Mouse (Mus musculus) right cerebral cortex, postnatal 25 days (tissue): ENCODE measurements around the gene Ripk4.

Experiments
- DNase-seq: peaks from one replicate; pipeline ENCODE4 v3.0.0; 2022

The Ripk4 gene

GRCm38 (mm10) chr16:97734760-97735322, 28.7 kb downstream of the Ripk4 start:
- no peak for DNase-seq

GRCm38 (mm10) chr16:97733599-97733998, 30.0 kb downstream of the Ripk4 start:
- no peak for DNase-seq

- no peak for DNase-seq
Measured at GRCm38 (mm10) chr16:97730321-97730720, 33.3 kb downstream of the Ripk4 start.

- no peak for DNase-seq
Measured at GRCm38 (mm10) chr16:97726436-97726835, 37.2 kb downstream of the Ripk4 start.

GRCm38 (mm10) chr16:97720093-97720492, 43.5 kb downstream of the Ripk4 start:
- no peak for DNase-seq

GRCm38 (mm10) chr16:97719392-97719983, 44.1 kb downstream of the Ripk4 start:
- DNase-seq: no peak

GRCm38 (mm10) chr16:97716567-97716966, 47.0 kb downstream of the Ripk4 start:
- DNase-seq: no peak

GRCm38 (mm10) chr16:97712129-97712528, 51.5 kb downstream of the Ripk4 start:
- DNase-seq: no peak

- no peak for DNase-seq
Measured at GRCm38 (mm10) chr16:97701871-97702270, 61.7 kb downstream of the Ripk4 start.

- DNase-seq: no peak
Measured at GRCm38 (mm10) chr16:97697769-97698168, 65.8 kb downstream of the Ripk4 start.

- no peak for DNase-seq
Measured at GRCm38 (mm10) chr16:97695709-97696108, 67.9 kb downstream of the Ripk4 start.
